Mouse (Mus musculus): ENCODE results near the gene Fth1. TPM values are rescaled to one million over a fixed set of nuclear protein-coding genes. Genes with fewer than 3 reads are reported as not detected.

The Fth1 gene
- total RNA-seq, 1 experiment from 2014 or later, result 1,498 TPM

DNA sequence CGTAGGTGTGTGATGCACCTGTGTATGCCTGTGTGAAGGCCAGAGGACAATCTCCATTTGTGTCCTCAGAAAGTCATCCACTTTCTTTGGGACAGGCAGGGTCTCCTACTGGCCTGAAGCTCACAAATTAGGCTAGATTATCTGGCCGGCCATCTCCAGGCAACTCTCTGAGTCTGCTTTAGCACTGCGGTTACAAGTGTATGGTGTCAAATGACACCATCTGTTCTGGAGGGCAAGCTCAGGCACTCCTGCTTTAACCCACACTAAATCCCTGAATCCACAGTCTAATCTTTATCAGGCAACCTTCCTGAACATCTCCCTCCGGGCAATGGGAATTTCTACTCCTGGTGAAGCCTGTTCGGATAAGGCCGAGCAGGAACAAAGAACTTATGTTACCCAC lies 6.8 kb downstream of the Fth1 start:
- no peak for ATAC-seq (ENCODE audit: extremely low read depth, insufficient number of reproducible peaks, low FRiP score, poor library complexity, severe bottlenecking)

GRCm38 (mm10) chr19:9987593-9987992 lies 7.2 kb downstream of the Fth1 start:
- no peak for ATAC-seq (ENCODE audit: extremely low read depth, insufficient number of reproducible peaks, low FRiP score, poor library complexity, severe bottlenecking)

- peak; percentile 31; the same call in 1 of the 2 replicates for ATAC-seq (ENCODE audit: extremely low read depth, insufficient number of reproducible peaks, low FRiP score, poor library complexity, severe bottlenecking)
Measured at GRCm38 (mm10) chr19:9989171-9989883, 8.9 kb downstream of the Fth1 start.

DNA sequence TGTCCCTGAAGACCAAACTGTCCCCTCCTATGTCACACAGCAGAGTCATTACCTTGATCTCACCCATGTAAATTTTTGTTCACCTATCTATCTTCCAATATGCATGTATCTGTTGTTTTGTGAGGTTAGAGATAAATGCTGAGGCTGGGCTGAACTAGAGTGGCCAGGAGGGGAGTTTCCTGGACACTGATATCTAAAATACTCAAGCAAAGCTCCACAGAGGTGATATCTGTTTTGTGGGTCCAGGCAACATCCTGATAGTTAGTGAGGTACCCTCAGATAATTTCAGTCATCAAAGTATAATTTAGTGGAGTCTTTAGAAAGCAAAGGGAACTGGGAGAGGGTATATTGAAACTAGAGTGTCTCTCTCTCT lies 9.5 kb downstream of the Fth1 start:
- no peak for ATAC-seq (ENCODE audit: extremely low read depth, insufficient number of reproducible peaks, low FRiP score, poor library complexity, severe bottlenecking)

- peak; percentile 72 for ATAC-seq (ENCODE audit: extremely low read depth, insufficient number of reproducible peaks, low FRiP score, poor library complexity, severe bottlenecking)
Measured at GRCm38 (mm10) chr19:9991304-9991703, 10.9 kb downstream of the Fth1 start.

- no peak for ATAC-seq (ENCODE audit: extremely low read depth, insufficient number of reproducible peaks, low FRiP score, poor library complexity, severe bottlenecking)
Measured at GRCm38 (mm10) chr19:9992011-9992958, 11.9 kb downstream of the Fth1 start.

GRCm38 (mm10) chr19:9993036-9993656 lies 12.7 kb downstream of the Fth1 start:
- peak; percentile 50 for ATAC-seq (ENCODE audit: extremely low read depth, insufficient number of reproducible peaks, low FRiP score, poor library complexity, severe bottlenecking)

DNA sequence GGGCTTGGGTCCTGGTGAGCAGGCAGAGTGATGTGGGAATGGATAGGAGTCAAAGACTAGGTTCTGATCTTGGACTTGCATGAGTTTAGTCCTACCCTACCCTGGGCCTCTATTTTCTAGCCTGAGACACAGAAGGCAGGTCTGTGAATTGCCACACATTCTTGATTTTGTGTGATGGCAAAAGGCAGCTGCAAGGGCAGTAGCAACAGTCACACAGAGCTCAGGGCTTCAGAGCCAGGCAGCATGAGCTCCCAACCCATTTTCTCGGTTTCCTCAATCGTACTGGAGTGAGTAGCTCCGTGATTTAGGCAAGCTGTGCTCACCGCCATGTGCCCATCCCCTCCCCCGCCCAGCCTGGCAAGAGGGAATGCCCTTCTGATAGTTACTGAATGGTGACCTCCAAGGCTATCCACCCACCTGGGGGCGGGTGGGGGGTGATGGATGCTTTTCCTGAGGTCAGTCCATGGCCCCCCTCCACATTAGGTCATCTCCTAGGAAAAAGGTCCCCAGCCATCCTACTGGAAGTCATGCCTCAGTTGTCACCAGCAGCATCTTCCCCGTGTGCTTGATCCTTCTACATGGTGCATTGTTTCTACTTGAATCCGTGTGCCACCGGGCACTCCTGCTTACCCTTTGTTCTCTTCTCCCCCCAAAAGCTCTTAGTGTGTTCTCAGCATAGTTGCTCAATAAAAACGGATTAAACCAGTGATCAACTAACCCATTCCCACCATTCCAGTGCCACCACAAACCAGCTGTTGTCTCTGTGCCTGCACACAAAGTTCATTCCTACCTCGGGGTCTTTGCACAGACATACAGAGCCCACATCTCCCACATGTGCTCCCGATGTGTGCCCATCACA lies 17.0 kb downstream of the Fth1 start:
- no peak for ATAC-seq (ENCODE audit: extremely low read depth, insufficient number of reproducible peaks, low FRiP score, poor library complexity, severe bottlenecking)

DNA sequence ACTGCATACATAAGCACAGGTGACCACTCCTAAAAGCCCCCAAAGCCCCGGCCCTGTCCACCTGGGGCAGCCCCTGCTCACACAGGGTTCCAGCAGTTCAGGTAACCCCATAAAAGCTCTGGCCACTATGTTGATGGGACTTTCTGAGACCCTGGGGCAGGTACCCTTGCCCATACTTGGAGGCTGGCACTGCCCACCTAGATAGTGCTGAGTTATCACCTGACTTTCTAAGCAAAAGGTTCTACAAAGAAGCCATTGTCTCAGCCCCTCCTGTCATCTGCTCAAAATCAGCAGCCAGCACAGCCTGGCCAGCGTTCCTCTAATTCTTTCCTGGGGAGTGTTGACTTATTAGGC lies 17.6 kb downstream of the Fth1 start:
- no peak for ATAC-seq (ENCODE audit: extremely low read depth, insufficient number of reproducible peaks, low FRiP score, poor library complexity, severe bottlenecking)

GRCm38 (mm10) chr19:9998736-9999486 lies 18.5 kb downstream of the Fth1 start:
- ATAC-seq (ENCODE audit: extremely low read depth, insufficient number of reproducible peaks, low FRiP score, poor library complexity, severe bottlenecking), result no peak

DNA sequence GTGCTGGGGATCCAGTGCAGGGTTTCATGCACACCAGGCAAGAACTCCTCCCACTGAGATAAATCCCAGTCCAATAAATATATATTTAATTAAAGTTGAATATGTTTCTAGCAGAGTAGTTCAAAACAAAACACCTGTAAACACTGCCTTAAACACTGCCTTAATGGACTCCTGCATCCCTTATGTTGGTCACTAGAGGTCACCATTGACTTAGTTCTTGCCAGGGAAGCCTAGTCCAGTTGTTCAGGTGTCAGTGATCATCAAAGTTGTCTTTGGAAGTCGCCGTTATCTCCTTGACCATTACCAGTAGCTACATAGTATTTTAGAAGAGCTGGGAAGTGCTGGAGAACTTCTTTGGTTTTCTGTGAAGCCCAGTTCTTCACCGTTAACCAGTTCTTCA lies 19.9 kb downstream of the Fth1 start:
- ATAC-seq (ENCODE audit: extremely low read depth, insufficient number of reproducible peaks, low FRiP score, poor library complexity, severe bottlenecking), result peak; percentile 57; the same call in 1 of the 2 replicates

DNA sequence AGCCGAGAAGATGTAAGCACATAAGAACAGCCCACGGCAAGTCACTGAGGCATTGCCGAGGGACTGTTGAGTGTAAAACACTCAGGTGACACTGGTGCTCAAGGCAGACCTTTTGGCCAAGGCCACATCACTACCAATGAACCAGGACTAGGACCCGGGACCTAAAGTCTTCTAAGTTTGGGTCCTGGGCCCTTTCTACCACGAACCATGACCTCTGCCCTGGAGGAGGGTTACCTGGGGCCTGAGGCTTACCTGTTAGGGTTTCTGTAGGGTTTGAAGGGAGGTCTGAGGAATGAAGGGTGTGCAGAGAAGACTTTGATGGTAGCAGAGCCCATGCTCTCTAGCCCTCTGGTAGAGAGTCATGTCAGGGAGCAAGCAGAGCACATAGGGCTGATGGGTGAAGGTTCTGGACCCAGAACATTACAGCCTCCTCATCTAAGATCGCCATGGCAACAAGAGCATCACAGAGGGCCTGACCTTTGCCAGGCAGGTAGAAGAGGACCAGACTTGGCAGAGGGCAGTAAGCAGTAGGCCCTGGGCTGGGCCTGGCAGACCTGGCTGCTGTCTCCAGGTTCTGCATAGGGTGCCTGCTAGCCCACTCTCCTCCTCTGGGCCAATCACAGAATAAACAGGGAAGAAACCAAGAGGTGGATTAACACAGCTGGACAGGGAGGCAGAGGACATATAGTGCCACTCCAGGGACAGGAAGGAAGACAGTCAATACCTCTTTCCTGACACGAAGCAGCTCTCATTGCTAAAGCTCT lies 21.0 kb downstream of the Fth1 start, which contains the start of the genes Best1 and Rab3il1:
Gene Best1, minus strand, starts transcription at position 428 of the 764 bp plus-strand sequence.
Gene Rab3il1, plus strand, starts transcription at position 464 of the 764 bp plus-strand sequence.
- no peak for ATAC-seq (ENCODE audit: extremely low read depth, insufficient number of reproducible peaks, low FRiP score, poor library complexity, severe bottlenecking)

- ATAC-seq (ENCODE audit: extremely low read depth, insufficient number of reproducible peaks, low FRiP score, poor library complexity, severe bottlenecking), result no peak
Measured at GRCm38 (mm10) chr19:10003696-10004095, 23.3 kb downstream of the Fth1 start.

DNA sequence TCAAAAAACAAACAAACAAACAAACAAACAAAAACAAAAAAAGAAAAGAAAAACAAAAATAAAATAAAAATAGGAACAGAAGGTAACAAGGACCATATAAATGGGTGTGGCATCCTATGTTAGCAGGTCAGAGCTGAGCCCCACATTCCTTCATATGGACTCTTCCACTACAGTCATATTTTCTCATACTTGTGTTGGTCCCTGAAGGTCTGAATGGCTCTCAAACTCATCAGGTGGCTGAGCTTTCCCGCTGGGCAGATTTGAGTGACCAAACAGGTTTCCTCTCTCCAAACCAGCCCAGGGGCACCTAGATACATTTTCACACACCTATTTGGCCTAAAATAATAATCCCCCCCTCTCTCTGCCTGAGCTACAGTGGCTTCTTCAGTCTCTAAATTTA lies 31.0 kb downstream of the Fth1 start:
- no peak for ATAC-seq (ENCODE audit: extremely low read depth, insufficient number of reproducible peaks, low FRiP score, poor library complexity, severe bottlenecking)

DNA sequence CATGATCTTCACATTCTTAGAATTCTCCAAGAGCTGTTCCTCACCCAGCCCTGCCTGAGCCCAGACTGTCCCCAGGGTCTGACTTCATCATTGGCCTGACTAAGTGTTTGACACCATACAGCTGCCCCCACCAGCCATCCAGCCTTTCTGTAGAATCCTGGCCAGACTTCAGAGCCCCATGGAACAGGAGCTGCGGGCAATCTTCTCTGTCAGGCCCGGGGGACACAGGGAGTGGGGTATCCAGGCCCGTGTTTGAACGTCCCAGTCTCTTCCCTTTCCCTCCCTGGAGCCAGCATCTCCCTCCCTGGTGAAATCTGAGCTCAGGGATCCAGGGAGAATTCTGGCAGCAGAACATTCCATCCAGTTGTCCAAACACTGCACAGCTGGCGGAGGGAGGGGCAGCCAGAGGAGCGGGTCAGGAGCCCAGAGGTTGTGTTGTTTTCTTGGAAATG lies 32.5 kb downstream of the Fth1 start:
- ATAC-seq (ENCODE audit: extremely low read depth, insufficient number of reproducible peaks, low FRiP score, poor library complexity, severe bottlenecking), result no peak

GRCm38 (mm10) chr19:10013348-10013747 lies 33.0 kb downstream of the Fth1 start:
- no peak for ATAC-seq (ENCODE audit: extremely low read depth, insufficient number of reproducible peaks, low FRiP score, poor library complexity, severe bottlenecking)

DNA sequence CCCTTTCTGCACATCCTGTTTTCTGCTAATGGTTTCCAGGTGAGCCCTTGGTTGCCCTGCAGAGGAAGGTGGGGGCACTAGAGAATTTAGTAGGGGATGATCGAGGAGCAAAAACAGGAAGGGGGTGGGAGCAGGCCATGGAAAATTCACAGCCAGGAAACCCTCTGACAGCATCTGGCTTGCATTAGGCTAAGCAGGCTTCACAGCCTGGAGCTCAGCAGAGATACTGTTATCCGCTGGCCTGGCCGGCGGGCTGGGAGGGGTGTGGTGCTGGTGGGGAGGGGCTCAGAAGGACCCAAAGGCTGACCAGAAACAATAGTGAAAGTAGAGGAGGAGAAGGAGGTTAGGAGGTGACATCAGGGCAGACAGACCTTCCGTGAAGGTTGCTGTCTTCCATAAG lies 33.5 kb downstream of the Fth1 start:
- ATAC-seq (ENCODE audit: extremely low read depth, insufficient number of reproducible peaks, low FRiP score, poor library complexity, severe bottlenecking), result no peak
